Mouse (Mus musculus) E14TG2a.4 (cell line): ENCODE data around the gene Spry1.

Source experiments
- CTCF ChIP-seq: conservative IDR thresholded peaks from 2 replicates; pipeline ENCODE4 v1.5.1; 2014; ENCODE audit warnings: low read length
- NANOG ChIP-seq: IDR thresholded peaks from 2 replicates; pipeline ENCODE4 v1.6.1; 2014; ENCODE audit warnings: borderline replicate concordance, low read length, mixed read lengths
- POU5F1 ChIP-seq: IDR thresholded peaks from 2 replicates; pipeline ENCODE4 v1.6.1; 2014; ENCODE audit warnings: low read length, borderline replicate concordance

DNA sequence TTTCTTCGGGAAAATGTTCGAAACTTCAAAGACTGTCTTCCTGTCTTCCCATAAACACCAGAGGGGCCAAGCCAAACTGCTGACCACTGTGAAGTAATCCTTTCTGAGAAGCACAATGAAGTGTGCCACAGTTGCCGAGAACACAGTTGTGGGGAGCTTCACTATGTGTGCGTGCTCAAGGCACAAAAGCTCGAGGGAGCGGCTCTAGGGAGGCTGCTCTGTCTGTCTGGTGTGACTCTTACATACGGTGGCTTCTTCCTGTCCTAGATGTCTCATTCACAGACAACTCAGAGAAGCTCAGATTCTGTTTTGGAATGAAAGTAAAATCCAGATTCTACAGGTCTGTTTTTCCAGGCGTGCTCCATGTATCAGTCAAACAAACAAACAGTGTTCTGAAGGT is 36.5 kb downstream of the Spry1 start:
- TF ChIP-seq CTCF = no peak
- no peak for TF ChIP-seq POU5F1
- no peak for TF ChIP-seq NANOG
